Mouse (Mus musculus) macrophage (primary cell): ENCODE data around the gene Hspa5. TPM values are rescaled to one million over a fixed set of nuclear protein-coding genes. Genes with fewer than 3 reads are reported as not detected.
"Not testable (repeated sequence)": the region's sequence is repeated elsewhere in the genome, so short reads cannot be mapped to it uniquely, and the experiment has no call there.

Experiments used
- H3K27ac ChIP-seq: fragments of 350-480 bp; formaldehyde crosslinking; 2 replicates; pipeline ENCODE4 v1.9.0; 2021
- H3K36me3 ChIP-seq: fragments of 350-480 bp; formaldehyde crosslinking; 2 replicates; pipeline ENCODE4 v1.9.0; 2021; ENCODE audit errors: inconsistent target
- H3K4me3 ChIP-seq: fragments of 350-480 bp; formaldehyde crosslinking; 2 replicates; pipeline ENCODE4 v1.9.0; 2021; ENCODE audit errors: inconsistent target
- H3K79me2 ChIP-seq: fragments of 350-480 bp; formaldehyde crosslinking; 2 replicates; pipeline ENCODE4 v1.9.0; 2021; ENCODE audit errors: inconsistent target
- WGBS: methylation state at CpG from one replicate; pipeline ENCODE4 v1.1.7; 2026; ENCODE audit warnings: inconsistent platforms; ENCODE audit not compliant: missing documents; 5-methylcytosine and 5-hydroxymethylcytosine counted together
- polyA plus RNA-seq: library from polyadenylated mRNA; stranded (reverse); fragments of 250-400 nt; gene quantifications from 3 replicates; pipeline ENCODE4 v1.2.4, GENCODE M21; 2018; ENCODE audit warnings: inconsistent platforms

Hspa5 gene
- polyA plus RNA-seq, 1 experiment from 2014 or later, result 822 TPM

DNA sequence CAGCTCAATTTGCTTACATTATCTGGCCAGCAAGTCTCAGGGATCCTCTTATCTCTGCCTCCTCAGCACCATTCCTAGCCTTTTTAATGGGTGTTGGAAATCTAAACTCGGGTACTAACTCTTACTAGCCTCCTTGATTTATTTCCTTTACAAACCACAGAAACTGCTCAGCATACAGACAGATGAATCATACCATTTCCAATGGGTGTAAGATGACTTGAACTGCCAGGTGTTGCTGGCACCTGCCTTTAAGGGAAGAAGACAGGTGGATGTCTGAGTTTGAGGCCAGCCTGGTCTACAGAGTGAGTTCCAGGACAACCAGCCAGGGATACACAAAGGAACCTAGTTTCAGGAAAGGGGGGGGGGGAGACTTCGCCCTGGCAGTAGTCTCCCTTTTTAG lies 36.3 kb downstream of the Hspa5 start:
- WGBS, result 56% methylated on average over 2 of the region's 2 CpGs
- peaks cover 96% of the 10 kb centered on the region for H3K79me2 ChIP-seq
- H3K27ac ChIP-seq, result no peak overlapping the region
- H3K36me3 ChIP-seq, result peaks cover 26% of the 10 kb centered on the region
- no peak overlapping the region for H3K4me3 ChIP-seq

DNA sequence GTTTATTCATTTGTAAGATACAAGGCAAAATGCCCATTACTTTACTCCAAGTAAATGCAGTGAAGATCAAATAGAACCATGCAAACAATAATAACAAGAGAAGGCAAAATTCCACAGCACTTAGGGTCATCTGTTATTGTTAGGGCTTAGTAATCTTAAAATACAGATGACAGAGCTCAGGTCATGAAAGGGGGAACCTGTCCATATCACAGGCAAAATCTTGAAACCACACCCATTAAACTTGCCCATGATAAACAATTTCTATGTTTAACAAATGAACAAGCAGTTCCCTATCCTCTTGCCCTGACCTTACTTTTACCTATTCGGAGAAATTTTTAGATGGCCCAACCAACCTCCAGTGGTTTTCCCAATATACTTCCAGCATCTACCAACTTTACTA lies 37.8 kb downstream of the Hspa5 start:
- peaks cover 96% of the 10 kb centered on the region for H3K79me2 ChIP-seq
- peaks cover 42% of the 10 kb centered on the region for H3K36me3 ChIP-seq
- 75% methylated on average over 1 of the region's 1 CpGs for WGBS
- H3K27ac ChIP-seq, result no peak overlapping the region
- no peak overlapping the region for H3K4me3 ChIP-seq

DNA sequence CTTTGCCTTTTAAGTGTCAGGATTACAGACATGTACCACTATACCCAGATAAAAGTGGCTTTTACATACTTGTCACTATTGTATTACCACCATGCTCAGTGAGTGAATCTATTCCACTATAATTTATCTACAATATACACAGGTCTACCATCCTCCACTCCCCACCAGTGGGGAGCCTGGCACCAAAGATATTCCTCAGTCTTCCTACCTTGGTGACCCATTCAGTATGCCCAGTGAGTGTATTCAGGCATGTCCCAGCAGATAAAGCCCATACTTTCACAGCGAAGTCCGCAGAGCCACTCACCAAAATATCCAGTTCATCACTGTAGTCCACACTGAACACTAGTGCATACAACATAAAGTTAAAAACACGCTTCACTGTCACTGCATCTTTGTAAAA lies 39.0 kb downstream of the Hspa5 start:
- peaks cover 48% of the 10 kb centered on the region for H3K36me3 ChIP-seq
- H3K4me3 ChIP-seq, result no peak overlapping the region
- 96% methylated on average over 3 of the region's 3 CpGs for WGBS
- no peak overlapping the region for H3K27ac ChIP-seq
- H3K79me2 ChIP-seq, result peaks cover 96% of the 10 kb centered on the region

DNA sequence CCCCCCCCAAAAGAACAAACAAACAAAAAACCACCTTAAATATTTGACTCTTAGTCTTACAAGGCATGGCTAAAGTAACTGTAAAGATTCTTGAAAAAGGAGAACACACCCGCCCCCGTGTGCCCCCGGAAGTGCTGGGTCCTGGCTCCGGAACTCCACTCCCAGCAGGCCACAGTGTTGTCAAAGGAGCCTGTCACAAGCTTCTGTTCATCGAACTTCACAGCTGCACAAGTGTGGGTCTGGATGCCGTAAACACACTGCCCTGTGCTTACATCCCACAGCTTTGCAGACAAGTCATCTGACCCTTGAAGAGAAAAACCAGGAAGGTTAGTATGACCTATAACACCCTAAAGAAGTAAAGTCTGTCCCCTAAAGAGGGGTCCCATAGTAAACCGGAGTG lies 40.9 kb downstream of the Hspa5 start:
- WGBS, result 74% methylated on average over 7 of the region's 7 CpGs
- H3K27ac ChIP-seq, result no peak overlapping the region
- no peak overlapping the region for H3K4me3 ChIP-seq
- peaks cover 56% of the 10 kb centered on the region for H3K36me3 ChIP-seq
- peaks cover 99% of the 10 kb centered on the region for H3K79me2 ChIP-seq

DNA sequence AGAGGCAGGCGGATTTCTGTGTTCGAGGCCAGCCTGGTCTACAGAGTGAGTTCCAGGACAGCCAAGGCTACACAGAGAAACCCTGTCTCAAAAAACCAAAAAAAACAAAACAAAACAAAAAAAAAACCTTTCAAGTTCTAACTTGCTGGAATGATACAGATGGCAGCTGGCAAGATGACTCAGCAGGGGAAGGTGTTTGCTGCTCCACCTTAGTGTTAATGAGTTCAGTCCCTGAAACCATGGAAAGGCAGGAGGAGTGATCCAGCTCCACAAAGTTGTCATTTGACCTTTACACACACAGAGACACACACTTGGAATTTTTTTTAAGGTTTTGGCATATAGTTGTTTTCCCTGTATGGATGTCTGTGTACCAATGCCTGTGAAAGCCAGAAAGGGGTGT lies 44.1 kb downstream of the Hspa5 start:
- WGBS, result 100% methylated on average over 2 of the region's 2 CpGs
- not testable (repeated sequence) for H3K27ac ChIP-seq, H3K4me3 ChIP-seq
- Histone ChIP-seq H3K79me2 (peaks cover 73% of the 10 kb centered on the region), H3K36me3 (peaks cover 54% of the 10 kb centered on the region)

DNA sequence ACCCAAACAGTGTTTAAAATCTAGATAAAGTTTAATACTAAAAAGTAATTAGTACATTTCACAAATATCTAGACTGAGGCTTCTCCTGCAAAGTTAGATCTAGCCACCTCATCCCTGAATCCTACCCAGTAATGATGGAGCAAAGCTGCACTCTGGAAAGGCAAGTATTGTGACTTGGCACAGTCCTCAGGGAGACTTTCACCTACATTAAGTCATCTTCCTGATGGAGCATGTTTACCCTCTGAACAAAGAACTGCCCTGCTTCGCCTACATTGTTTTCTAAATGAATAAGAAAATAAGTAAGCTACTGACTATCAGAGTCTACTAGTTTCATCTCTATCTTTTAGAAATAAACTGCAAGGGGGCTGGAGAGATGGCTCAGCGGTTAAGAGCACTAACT lies 46.7 kb downstream of the Hspa5 start:
- peaks cover 47% of the 10 kb centered on the region; the same call in 1 of the 2 replicates for H3K36me3 ChIP-seq
- H3K4me3 ChIP-seq, result no peak overlapping the region
- no peak overlapping the region for H3K27ac ChIP-seq
- H3K79me2 ChIP-seq, result peaks cover 70% of the 10 kb centered on the region
- WGBS, result 100% methylated on average over 2 of the region's 2 CpGs

DNA sequence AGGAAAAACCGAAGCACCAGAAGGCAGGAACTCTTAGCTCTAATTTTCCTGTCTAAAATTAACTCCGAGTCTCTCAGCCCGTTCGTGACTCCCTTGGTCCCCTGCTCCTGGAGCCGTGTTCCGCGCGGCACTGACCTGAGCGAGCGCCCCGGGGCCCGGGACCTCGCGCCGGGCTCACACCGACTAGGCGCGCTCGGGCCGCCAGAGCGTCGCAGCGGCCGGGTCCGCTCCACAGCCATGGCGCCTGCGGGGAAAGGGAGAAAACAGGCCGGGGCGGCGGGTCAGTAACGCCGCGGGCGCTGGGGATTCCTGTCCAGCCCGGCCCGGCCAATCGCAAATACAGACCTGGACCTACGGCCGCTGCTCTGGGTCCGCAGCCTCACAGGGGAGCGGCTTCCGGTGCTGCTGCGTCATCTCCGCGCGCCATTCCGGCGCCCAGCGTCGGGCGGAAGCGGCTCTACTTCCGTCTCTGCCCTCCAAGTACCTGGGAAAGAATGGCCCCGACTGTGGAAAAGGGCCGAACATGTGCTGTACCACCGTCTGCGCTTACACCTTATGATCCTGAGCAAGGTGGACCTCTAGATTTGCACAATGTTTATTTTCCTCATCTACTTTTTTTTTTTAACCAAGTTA lies 54.2 kb downstream of the Hspa5 start, which contains the start of gene Fbxw2:
Gene Fbxw2, minus strand, starts transcription at position 485 of the 633 bp plus-strand sequence.
- peak within 1 kb of the TSS; percentile 45 for H3K27ac ChIP-seq
- peaks cover 46% of the 10 kb centered on the region for H3K79me2 ChIP-seq
- H3K4me3 ChIP-seq, result peak within 1 kb of the TSS; percentile 76
- H3K36me3 ChIP-seq, result peaks cover 16% of the 10 kb centered on the region; the same call in 1 of the 2 replicates
- under 1% methylated on average over 54 of the region's 57 CpGs for WGBS

DNA sequence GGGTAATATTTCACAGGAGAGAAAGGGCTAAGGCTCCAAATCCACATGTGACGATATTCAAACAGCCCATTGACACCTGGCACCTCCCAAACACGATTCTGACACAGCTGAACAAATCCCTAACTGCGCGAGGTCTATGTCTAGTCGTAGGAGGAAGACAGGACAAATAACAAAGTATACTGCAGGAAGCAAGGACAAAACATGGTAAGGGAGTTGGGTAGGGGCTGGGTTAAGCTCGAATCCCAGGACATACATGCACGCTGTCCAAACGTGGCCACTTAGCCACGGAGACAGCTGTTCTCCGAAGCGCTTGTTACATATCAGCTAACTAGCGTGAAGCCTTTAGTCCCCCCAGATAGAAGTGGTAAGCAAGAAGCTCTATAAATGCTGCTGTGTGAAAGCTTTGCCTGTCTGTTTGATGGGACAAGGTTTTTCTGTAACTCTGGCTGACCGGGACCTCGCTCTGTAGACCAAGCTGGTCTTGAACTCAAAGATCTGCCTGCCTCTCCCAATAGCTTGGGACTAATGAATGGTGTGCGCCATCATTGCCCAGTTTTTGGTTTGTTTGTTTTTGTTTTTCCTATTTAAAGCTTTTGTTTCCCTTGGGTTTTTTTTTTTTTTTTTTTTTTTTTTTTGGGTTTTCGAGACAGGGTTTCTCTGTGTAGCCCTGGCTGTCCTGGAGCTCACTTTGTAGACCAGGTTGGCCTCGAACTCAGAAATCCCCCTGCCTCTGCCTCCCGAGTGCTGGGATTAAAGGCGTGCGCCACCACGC lies 54.9 kb downstream of the Hspa5 start:
- Histone ChIP-seq H3K79me2 (peaks cover 40% of the 10 kb centered on the region), H3K4me3 (peak overlapping the region; percentile 76), H3K36me3 (peaks cover 11% of the 10 kb centered on the region; the same call in 1 of the 2 replicates), H3K27ac (peak overlapping the region; percentile 45)
- WGBS, result 44% methylated on average over 18 of the region's 21 CpGs

Other genes with a start within 250 kb of the Hspa5 start
- 64.6 to 87.4 TPM (median 66.7 TPM) in 3 replicates for gene Gapvd1, start 16.7 kb upstream of the Hspa5 start, polyA plus RNA-seq
- gene Rabepk, start 27.9 kb downstream of the Hspa5 start, polyA plus RNA-seq, result 8.1 to 15.9 TPM (median 9.0 TPM) in 3 replicates
- 50.4 to 70.6 TPM (median 53.7 TPM) in 3 replicates for gene Fbxw2, start 54.3 kb downstream of the Hspa5 start, polyA plus RNA-seq
- gene Gm34653, start 61.0 kb downstream of the Hspa5 start, polyA plus RNA-seq, result not detected in 3 replicates
- gene Cutal, start 102.4 kb downstream of the Hspa5 start, polyA plus RNA-seq, result not detected in 3 replicates
- 14.4 to 23.0 TPM (median 19.4 TPM) in 3 replicates for gene Psmd5, start 103.0 kb downstream of the Hspa5 start, polyA plus RNA-seq
- 0.77 to 6.5 TPM (median 3.5 TPM) in 3 replicates for gene Phf19, start 142.1 kb downstream of the Hspa5 start, polyA plus RNA-seq
- gene Traf1, start 189.8 kb downstream of the Hspa5 start, polyA plus RNA-seq, result 3.0 to 7.8 TPM (median 3.3 TPM) in 3 replicates